Mouse (Mus musculus) cortical plate, adult 2 months (tissue): Measurements from ENCODE around the gene Ebf1.

Source experiments
- CTCF ChIP-seq: fragments of 200-500 bp; IDR thresholded peaks from 2 replicates; pipeline ENCODE4 v1.5.1; 2011; ENCODE audit warnings: mild to moderate bottlenecking, control low read depth, low read length; ENCODE audit not compliant: insufficient read depth; ENCODE audit errors: extremely low read depth
- POLR2A ChIP-seq: fragments of 200-500 bp; IDR thresholded peaks from 2 replicates; pipeline ENCODE4 v1.6.1; 2011; ENCODE audit warnings: mild to moderate bottlenecking, low read length, control low read depth; ENCODE audit not compliant: insufficient read depth; ENCODE audit errors: extremely low read depth

DNA sequence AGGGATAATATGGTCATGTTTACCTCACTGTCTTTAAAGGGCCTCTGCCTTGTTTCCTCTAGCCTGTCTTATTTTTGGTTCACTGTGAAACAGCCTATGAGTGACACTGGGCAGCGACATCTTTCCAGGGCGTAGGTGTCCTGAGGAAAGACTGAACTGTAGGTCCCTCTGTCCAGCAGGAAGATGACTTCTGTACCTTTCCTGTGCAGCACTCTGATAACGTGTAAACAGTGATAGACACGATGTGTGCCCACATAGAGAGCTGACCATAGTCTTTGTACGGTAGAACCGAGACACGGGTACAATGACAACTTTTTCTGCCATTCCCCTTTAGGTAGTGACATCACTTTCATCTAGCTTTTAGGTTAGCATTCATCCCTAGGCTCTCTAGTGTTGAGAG is 357.2 kb downstream of the Ebf1 start:
- TF ChIP-seq POLR2A (no peak), CTCF (no peak)
